Mouse (Mus musculus) intestine, postnatal 0 days (tissue): Measurements from ENCODE around the gene Adam33. TPM values are rescaled to one million over a fixed set of nuclear protein-coding genes. Genes with fewer than 3 reads are reported as not detected.

ENCODE experiments used
- ATAC-seq: fragments of 200-750 bp; cut with Nextera tagmentation; 2 replicates; pipeline ENCODE4 v1.8.0; 2017; ENCODE audit warnings: mild to moderate bottlenecking, moderate TSS enrichment, moderate library complexity
- H3K27ac ChIP-seq: fragments of 300-500 bp; sonication (generic); 2 replicates; pipeline ENCODE4 v1.5.1; 2014; ENCODE audit warnings: mild to moderate bottlenecking, low read depth, low read length, moderate library complexity
- H3K27me3 ChIP-seq: fragments of 300-500 bp; sonication (generic); replicated peaks from 2 replicates; pipeline ENCODE4 v1.6.1; 2014; ENCODE audit warnings: low read length, mixed read lengths; ENCODE audit not compliant: control insufficient read depth, insufficient read depth
- H3K36me3 ChIP-seq: fragments of 300-500 bp; sonication (generic); 2 replicates; pipeline ENCODE4 v1.6.1; 2014; ENCODE audit warnings: mild to moderate bottlenecking, moderate library complexity; ENCODE audit not compliant: control insufficient read depth, insufficient read depth
- H3K4me1 ChIP-seq: fragments of 300-500 bp; sonication (generic); replicated peaks from 2 replicates; pipeline ENCODE4 v1.6.1; 2014; ENCODE audit warnings: antibody characterized with exemption, low read length, mixed read lengths; ENCODE audit not compliant: control insufficient read depth, insufficient read depth
- H3K4me2 ChIP-seq: fragments of 300-500 bp; sonication (generic); replicated peaks from 2 replicates; pipeline ENCODE4 v1.6.1; 2014; ENCODE audit warnings: low read depth, mild to moderate bottlenecking, moderate library complexity
- H3K4me3 ChIP-seq: fragments of 300-500 bp; sonication (generic); 2 replicates; pipeline ENCODE4 v1.5.1; 2014; ENCODE audit warnings: low read depth, low read length
- H3K9ac ChIP-seq: fragments of 300-500 bp; sonication (generic); 2 replicates; pipeline ENCODE4 v1.6.1; 2014; ENCODE audit warnings: mild to moderate bottlenecking, low read depth, low read length
- H3K9me3 ChIP-seq: fragments of 300-500 bp; sonication (generic); 2 replicates; pipeline ENCODE4 v1.6.1; 2016; ENCODE audit warnings: mixed run types; ENCODE audit not compliant: control insufficient read depth
- CTCF ChIP-seq: sonication (generic); IDR thresholded peaks from 2 replicates; pipeline ENCODE4 v1.5.1; 2016; ENCODE audit warnings: low read depth, mild to moderate bottlenecking, control low read depth, antibody characterized with exemption, moderate library complexity
- WGBS: fragments of 180-500 bp; shearing (Covaris S2); extraction: QIAGEN DNeasy Blood & Tissue Kit; methylation state at CpG from one replicate; pipeline ENCODE4 v1.1.7; 2014; 5-methylcytosine and 5-hydroxymethylcytosine counted together
- polyA plus RNA-seq: library from polyadenylated mRNA; unstranded; fragments of >200 nt; fragmentation: Nextera tagmentation; extraction: Ambion mirVana; gene quantifications from 2 replicates; pipeline ENCODE4 v1.2.1, GENCODE M21; 2015

Gene Adam33
- polyA plus RNA-seq, 1 experiment from 2014 or later: 2.7 TPM

GRCm38 (mm10) chr2:131054646-131055264 is 8.9 kb downstream of the Adam33 start:
- Histone ChIP-seq H3K27me3 (peaks cover 36% of the 10 kb centered on the region), H3K9ac (no peak overlapping the region), H3K4me1 (no peaks in the 10 kb centered on the region), H3K9me3 (no peaks in the 10 kb centered on the region), H3K27ac (no peak overlapping the region), H3K36me3 (no peaks in the 10 kb centered on the region), H3K4me2 (peak overlapping the region; percentile 51), H3K4me3 (peak overlapping the region; percentile 23)
- WGBS: 7% methylated on average over 21 of the region's 21 CpGs
- TF ChIP-seq CTCF: no peak
- ATAC-seq: no peak

- Histone ChIP-seq H3K4me3 (peak overlapping the region; percentile 23), H3K9ac (no peak overlapping the region; the same call in 1 of the 2 replicates), H3K9me3 (no peaks in the 10 kb centered on the region)
Measured at GRCm38 (mm10) chr2:131053851-131054645, 9.6 kb downstream of the Adam33 start.

GRCm38 (mm10) chr2:131052862-131053418 is 10.7 kb downstream of the Adam33 start:
- H3K27ac ChIP-seq: no peak overlapping the region
- H3K4me3 ChIP-seq: no peak overlapping the region
- 70% methylated on average over 6 of the region's 6 CpGs for WGBS
- H3K4me1 ChIP-seq: no peaks in the 10 kb centered on the region
- ATAC-seq: no peak
- H3K27me3 ChIP-seq: peaks cover 36% of the 10 kb centered on the region
- no peak overlapping the region for H3K4me2 ChIP-seq
- H3K9ac ChIP-seq: no peak overlapping the region
- no peaks in the 10 kb centered on the region for H3K9me3 ChIP-seq
- no peaks in the 10 kb centered on the region for H3K36me3 ChIP-seq
- TF ChIP-seq CTCF: no peak

More at GRCm38 (mm10) chr2:131053851-131054645, 9.6 kb downstream of the Adam33 start:
- no peaks in the 10 kb centered on the region for H3K4me1 ChIP-seq
- no peak for ATAC-seq
- TF ChIP-seq CTCF: no peak
- H3K27ac ChIP-seq: no peak overlapping the region
- whole genome bisulfite sequencing: 3% methylated on average over 45 of the region's 45 CpGs
- H3K4me2 ChIP-seq: peak overlapping the region; percentile 51
- no peaks in the 10 kb centered on the region for H3K36me3 ChIP-seq
- H3K27me3 ChIP-seq: peaks cover 36% of the 10 kb centered on the region

- WGBS: 54% methylated on average over 5 of the region's 5 CpGs
- Histone ChIP-seq H3K4me1 (no peaks in the 10 kb centered on the region), H3K9me3 (no peaks in the 10 kb centered on the region), H3K27me3 (peaks cover 36% of the 10 kb centered on the region), H3K27ac (no peak overlapping the region), H3K9ac (no peak overlapping the region), H3K4me2 (no peak overlapping the region), H3K36me3 (no peaks in the 10 kb centered on the region), H3K4me3 (no peak overlapping the region)
- no peak for ATAC-seq
- no peak for TF ChIP-seq CTCF
Measured at GRCm38 (mm10) chr2:131052043-131052442, 11.6 kb downstream of the Adam33 start.

- Histone ChIP-seq H3K27me3 (peaks cover 19% of the 10 kb centered on the region), H3K9ac (no peak overlapping the region), H3K4me2 (no peak overlapping the region), H3K9me3 (no peaks in the 10 kb centered on the region), H3K4me1 (peaks cover 7% of the 10 kb centered on the region; the same call in 1 of the 2 replicates), H3K36me3 (no peaks in the 10 kb centered on the region), H3K27ac (no peak overlapping the region), H3K4me3 (no peak overlapping the region)
- 70% methylated on average over 2 of the region's 2 CpGs for WGBS
- no peak for ATAC-seq
- TF ChIP-seq CTCF: no peak
Measured at GRCm38 (mm10) chr2:131046025-131046424, 17.6 kb downstream of the Adam33 start.
